Mouse (Mus musculus): Measurements from ENCODE around the gene Tmem151b.

- TF ChIP-seq CTCF (IDR thresholded peaks at IDR 0.05; ENCODE audit: control insufficient read depth, insufficient read depth, insufficient read length) (no peak), USF1 (IDR thresholded peaks at IDR 0.05; ENCODE audit: low read depth) (no peak)
Measured at GRCm38 (mm10) chr17:45590410-45590809, 40.9 kb upstream of the Tmem151b start.
